Mouse (Mus musculus): ENCODE measurements at regions not wholly inside any gene's neighbourhood (a gene's known extent, or its start where the extent isn't known, plus 50 kb on each side); places are given as distances from the start of the nearest gene placed in this dataset.

DNA sequence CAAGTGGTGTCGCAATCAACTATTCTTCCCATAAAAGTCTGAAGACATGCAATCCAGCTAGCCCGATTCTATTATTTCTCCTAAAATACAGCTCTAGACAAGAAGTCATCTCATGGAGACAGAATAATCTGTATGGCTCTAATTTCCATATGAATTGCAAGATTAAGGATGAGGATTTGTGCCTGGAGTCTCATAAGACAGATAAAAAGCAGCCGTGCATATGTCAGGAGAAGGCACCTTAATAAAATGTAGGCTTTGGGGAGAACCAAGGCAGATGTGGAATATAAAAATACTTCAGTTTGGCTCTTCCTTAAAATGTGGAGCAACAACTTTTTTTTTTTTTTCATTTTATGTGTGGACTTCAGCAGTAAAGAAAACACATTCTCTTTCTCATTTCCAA is 876.8 kb downstream of the Hace1 start:
- Histone ChIP-seq H3K4me3 (no peak overlapping the region), H3K27ac (no peak overlapping the region), H3K9ac (ENCODE audit: low read depth, low read length) (no peak overlapping the region), H3K36me3 (ENCODE audit: control insufficient read depth, insufficient read depth, low read length) (no peaks in the 10 kb centered on the region), H3K79me2 (replicated peaks; ENCODE audit: control insufficient read depth, insufficient read depth, low read length) (no peaks in the 10 kb centered on the region), H3K27me3 (ENCODE audit: control insufficient read depth, insufficient read depth, low read length) (no peaks in the 10 kb centered on the region), H3K4me1 (ENCODE audit: control insufficient read depth, insufficient read depth, low read length) (no peaks in the 10 kb centered on the region)
- no peak for DNase-seq
- WGBS = 87% methylated on average over 3 of the region's 3 CpGs
- TF ChIP-seq EP300 (IDR thresholded peaks at IDR 0.05; ENCODE audit: insufficient read depth, low read depth, low read length) (no peak), CTCF (IDR thresholded peaks at IDR 0.05) (no peak), POLR2A (IDR thresholded peaks at IDR 0.05; ENCODE audit: insufficient read depth, low read depth, low read length) (no peak)
- intact Hi-C loops (cut with DNase I) = no loop called here

DNA sequence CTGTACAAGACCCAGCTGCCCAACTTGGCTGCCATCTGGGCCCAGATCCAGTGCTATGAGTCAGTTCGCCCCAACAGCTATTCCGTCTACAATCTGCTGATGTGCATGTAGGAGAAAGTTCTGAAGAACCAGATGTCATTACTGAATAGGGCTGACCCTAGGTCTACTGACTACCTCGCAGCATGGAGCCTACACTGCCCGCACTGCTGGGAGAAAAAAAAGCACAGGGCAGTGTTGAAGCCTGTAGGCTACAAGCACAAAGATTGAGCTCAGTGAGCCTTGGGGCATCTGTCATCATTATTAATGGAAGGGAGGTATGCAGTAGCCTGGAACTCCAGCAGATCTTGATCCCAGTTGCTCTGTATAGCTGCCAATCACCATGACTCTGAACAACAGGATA is 881.1 kb downstream of the Hace1 start:
- no peaks in the 10 kb centered on the region for H3K36me3 ChIP-seq (ENCODE audit: control insufficient read depth, insufficient read depth, low read length)
- WGBS = 68% methylated on average over 4 of the region's 4 CpGs

GRCm38 (mm10) chr10:46483656-46484055 is 906.0 kb downstream of the Hace1 start:
- H3K4me1 ChIP-seq (ENCODE audit: control insufficient read depth, insufficient read depth, low read length) = no peaks in the 10 kb centered on the region
- no peaks in the 10 kb centered on the region for H3K36me3 ChIP-seq (ENCODE audit: control insufficient read depth, insufficient read depth, low read length)
- intact Hi-C loops (cut with DNase I) = no loop called here
- H3K9ac ChIP-seq (ENCODE audit: low read depth, low read length) = no peak overlapping the region
- no peak overlapping the region for H3K4me3 ChIP-seq
- DNase-seq = no peak
- H3K27ac ChIP-seq = no peak overlapping the region
- 64% methylated on average over 4 of the region's 4 CpGs for WGBS
- H3K79me2 ChIP-seq (replicated peaks; ENCODE audit: control insufficient read depth, insufficient read depth, low read length) = no peaks in the 10 kb centered on the region
- no peak for TF ChIP-seq EP300 (IDR thresholded peaks at IDR 0.05; ENCODE audit: insufficient read depth, low read depth, low read length)
- H3K27me3 ChIP-seq (ENCODE audit: control insufficient read depth, insufficient read depth, low read length) = no peaks in the 10 kb centered on the region

More for the DNA sequence above, 881.1 kb downstream of the Hace1 start:
- no peak overlapping the region for H3K9ac ChIP-seq (ENCODE audit: low read depth, low read length)
- H3K27ac ChIP-seq = no peak overlapping the region
- TF ChIP-seq POLR2A (IDR thresholded peaks at IDR 0.05; ENCODE audit: insufficient read depth, low read depth, low read length) = no peak
- TF ChIP-seq EP300 (IDR thresholded peaks at IDR 0.05; ENCODE audit: insufficient read depth, low read depth, low read length) = no peak
- no peak for TF ChIP-seq CTCF (IDR thresholded peaks at IDR 0.05)
- H3K4me3 ChIP-seq = no peak overlapping the region
- intact Hi-C loops (cut with DNase I) = no loop called here
- DNase-seq = peak in 1 of 2 experiments; percentile 4
- no peaks in the 10 kb centered on the region for H3K27me3 ChIP-seq (ENCODE audit: control insufficient read depth, insufficient read depth, low read length)
- no peaks in the 10 kb centered on the region for H3K79me2 ChIP-seq (replicated peaks; ENCODE audit: control insufficient read depth, insufficient read depth, low read length)
- no peaks in the 10 kb centered on the region for H3K4me1 ChIP-seq (ENCODE audit: control insufficient read depth, insufficient read depth, low read length)
